Mouse (Mus musculus) intestine, embryonic 16.5 days (tissue): ENCODE results near the gene Selenoh. TPM values are rescaled to one million over a fixed set of nuclear protein-coding genes. Genes with fewer than 3 reads are reported as not detected.
"Not testable (repeated sequence)": the region's sequence is repeated elsewhere in the genome, so short reads cannot be mapped to it uniquely, and the experiment has no call there.

Experiments
- ATAC-seq: fragments of 200-750 bp; cut with Nextera tagmentation; 2 replicates; pipeline ENCODE4 v1.8.0; 2017; ENCODE audit warnings: moderate TSS enrichment, moderate library complexity
- H3K27ac ChIP-seq: fragments of 300-500 bp; sonication (generic); 2 replicates; pipeline ENCODE4 v1.5.1; 2014; ENCODE audit warnings: mild to moderate bottlenecking, low read length
- H3K27me3 ChIP-seq: fragments of 300-500 bp; sonication (generic); replicated peaks from 2 replicates; pipeline ENCODE4 v1.6.1; 2014; ENCODE audit warnings: low read length, control low read depth, mixed read lengths; ENCODE audit not compliant: control insufficient read depth, insufficient read depth
- H3K36me3 ChIP-seq: fragments of 300-500 bp; sonication (generic); 2 replicates; pipeline ENCODE4 v1.6.1; 2014; ENCODE audit warnings: low read length, control low read depth; ENCODE audit not compliant: control insufficient read depth, insufficient read depth
- H3K4me1 ChIP-seq: fragments of 300-500 bp; sonication (generic); 2 replicates; pipeline ENCODE4 v1.6.1; 2014; ENCODE audit warnings: low read length, control low read depth, mixed read lengths; ENCODE audit not compliant: control insufficient read depth, insufficient read depth
- H3K4me2 ChIP-seq: fragments of 300-500 bp; sonication (generic); 2 replicates; pipeline ENCODE4 v1.6.1; 2014; ENCODE audit warnings: low read depth, low read length, control low read depth
- H3K4me3 ChIP-seq: fragments of 300-500 bp; sonication (generic); 2 replicates; pipeline ENCODE4 v1.5.1; 2014; ENCODE audit warnings: mild to moderate bottlenecking, low read length
- H3K9ac ChIP-seq: fragments of 300-500 bp; sonication (generic); 2 replicates; pipeline ENCODE4 v1.6.1; 2014; ENCODE audit warnings: low read depth, low read length
- H3K9me3 ChIP-seq: fragments of 300-500 bp; sonication (generic); 2 replicates; pipeline ENCODE4 v1.6.1; 2016; ENCODE audit warnings: low read length, control low read depth; ENCODE audit not compliant: control insufficient read depth
- WGBS: fragments of 180-500 bp; shearing (Covaris S2); extraction: QIAGEN DNeasy Blood & Tissue Kit; methylation state at CpG from one replicate; pipeline ENCODE4 v1.1.7; 2014; 5-methylcytosine and 5-hydroxymethylcytosine counted together
- polyA plus RNA-seq: library from polyadenylated mRNA; unstranded; fragments of >200 nt; fragmentation: Nextera tagmentation; extraction: Ambion mirVana; gene quantifications from 2 replicates; pipeline ENCODE4 v1.2.1, GENCODE M21; 2015

The Selenoh gene
- polyA plus RNA-seq, 1 experiment from 2014 or later, result 206 TPM

DNA sequence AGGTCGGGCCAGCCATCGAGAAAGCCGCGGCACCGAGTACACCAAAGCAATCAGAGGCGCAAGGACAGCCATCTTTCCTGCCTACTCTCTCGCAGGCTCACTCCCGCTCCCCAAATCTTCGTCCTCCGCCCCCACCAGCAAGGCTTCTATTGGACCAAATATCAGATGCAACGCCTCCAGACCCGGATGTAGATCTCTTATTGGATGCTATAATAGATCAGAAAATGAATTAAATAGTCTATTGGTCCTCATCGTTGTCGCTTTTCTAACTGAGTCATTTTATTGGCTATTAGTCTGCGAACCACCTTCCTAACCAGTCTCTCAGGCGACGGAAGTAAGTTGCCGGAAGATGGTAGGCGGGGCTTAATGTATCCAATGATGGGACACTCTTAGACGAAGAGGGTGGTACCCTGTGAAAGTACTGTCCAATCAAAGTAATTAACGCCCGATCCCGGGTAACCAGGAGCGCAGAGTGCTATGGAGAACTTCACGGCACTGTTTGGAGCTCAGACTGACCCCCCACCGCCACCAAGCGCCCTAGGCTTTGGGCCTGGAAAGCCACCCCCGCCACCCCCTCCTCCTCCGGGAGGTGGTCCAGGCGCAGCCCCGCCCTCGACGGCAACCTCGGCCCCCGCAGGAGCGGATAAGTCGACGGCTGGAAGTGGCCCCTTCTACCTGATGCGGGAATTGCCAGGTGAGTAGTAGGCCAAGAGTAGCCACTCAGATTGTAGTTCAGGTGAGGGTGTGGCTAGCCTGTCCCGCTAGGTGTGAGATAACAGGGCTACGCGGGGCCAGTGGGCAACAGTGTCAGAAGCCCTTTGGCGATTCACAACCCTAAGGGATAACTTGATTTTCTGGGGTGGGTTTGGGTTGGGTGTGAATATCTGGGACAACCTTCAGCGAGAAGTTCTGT lies 7.7 kb upstream of the Selenoh start, which contains the start of the genes Gm28635 and Med19:
TSS of gene Gm28635 (minus strand) at position 74 of the 913 bp plus-strand sequence.
TSS of gene Med19 (plus strand) at position 435 of the 913 bp plus-strand sequence.
- peak within 1 kb of the TSS; percentile 92 for H3K27ac ChIP-seq
- no peaks in the 10 kb centered on the region for H3K9me3 ChIP-seq
- H3K27me3 ChIP-seq, result no peaks in the 10 kb centered on the region
- peak; percentile 99 for ATAC-seq
- H3K4me1 ChIP-seq, result peaks cover 15% of the 10 kb centered on the region
- H3K36me3 ChIP-seq, result no peaks in the 10 kb centered on the region
- peak within 1 kb of the TSS; percentile 94 for H3K9ac ChIP-seq
- WGBS, result under 1% methylated on average over 44 of the region's 44 CpGs
- peak within 1 kb of the TSS; percentile 92 for H3K4me3 ChIP-seq
- H3K4me2 ChIP-seq, result peak within 1 kb of the TSS; percentile 77

DNA sequence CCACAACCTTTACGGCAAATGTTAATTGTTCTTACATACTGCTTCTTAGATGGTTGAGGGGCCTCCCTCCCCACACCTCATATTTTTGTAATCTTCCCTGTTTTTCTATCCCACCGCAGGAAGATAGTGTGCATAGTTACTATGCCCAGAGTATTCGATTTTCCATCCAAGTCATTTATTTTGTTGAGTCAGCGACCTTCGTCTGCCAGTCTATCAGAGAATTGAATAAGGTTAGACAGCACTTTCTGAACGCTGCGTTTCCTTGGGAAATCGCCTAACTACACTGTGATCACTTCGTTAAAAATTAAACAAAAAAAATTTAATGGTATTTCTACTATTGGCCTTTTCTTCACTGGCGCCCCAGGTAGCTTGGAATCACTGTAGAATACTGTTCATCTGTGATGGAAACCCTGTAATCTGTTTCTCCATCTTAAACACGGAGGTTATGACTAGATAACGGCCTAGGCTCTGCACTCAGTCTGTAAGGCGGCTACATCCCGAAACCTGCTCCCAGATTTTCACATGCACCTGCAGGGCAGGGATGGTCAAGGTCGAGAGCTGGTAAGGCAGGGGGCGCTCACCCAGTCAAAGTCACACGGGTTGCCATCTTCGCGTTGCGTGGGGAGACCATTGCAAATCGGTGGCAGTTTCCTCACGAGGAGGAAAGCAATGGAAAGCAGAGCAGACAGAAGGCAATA lies 6.8 kb upstream of the Selenoh start:
- Histone ChIP-seq H3K36me3 (no peaks in the 10 kb centered on the region), H3K4me2 (peak overlapping the region; percentile 68), H3K27ac (peak overlapping the region; percentile 64; the same call in 1 of the 2 replicates), H3K27me3 (no peaks in the 10 kb centered on the region), H3K4me3 (peak overlapping the region; percentile 92), H3K9ac (peak overlapping the region; percentile 76), H3K9me3 (no peaks in the 10 kb centered on the region), H3K4me1 (peaks cover 12% of the 10 kb centered on the region)
- 7% methylated on average over 22 of the region's 22 CpGs for WGBS
- peak; percentile 66 for ATAC-seq

DNA sequence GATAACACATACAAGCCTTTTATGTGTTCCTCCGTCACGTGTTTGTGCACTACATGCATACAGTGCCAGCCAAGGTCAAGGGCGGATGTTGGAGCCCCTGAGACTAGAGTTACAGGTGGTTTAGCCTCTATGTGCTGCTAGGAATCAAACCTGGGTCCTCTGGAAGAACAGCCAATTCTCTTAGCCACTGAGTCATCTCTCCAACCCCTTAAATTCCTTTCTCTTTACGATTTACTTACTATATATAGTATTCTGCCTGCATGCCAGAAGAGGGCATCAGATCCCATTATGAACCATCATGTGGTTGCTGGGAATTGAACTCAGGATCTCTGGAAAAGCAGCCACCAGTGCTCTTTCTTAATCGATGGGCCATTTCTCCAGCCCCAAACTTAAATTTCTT lies 965 bp upstream of the Selenoh start:
- H3K4me2 ChIP-seq, H3K9ac ChIP-seq, H3K27ac ChIP-seq, ATAC-seq, H3K36me3 ChIP-seq, H3K4me1 ChIP-seq, H3K9me3 ChIP-seq, H3K27me3 ChIP-seq, H3K4me3 ChIP-seq: not testable (repeated sequence)
- WGBS, result 61% methylated on average over 4 of the region's 5 CpGs

DNA sequence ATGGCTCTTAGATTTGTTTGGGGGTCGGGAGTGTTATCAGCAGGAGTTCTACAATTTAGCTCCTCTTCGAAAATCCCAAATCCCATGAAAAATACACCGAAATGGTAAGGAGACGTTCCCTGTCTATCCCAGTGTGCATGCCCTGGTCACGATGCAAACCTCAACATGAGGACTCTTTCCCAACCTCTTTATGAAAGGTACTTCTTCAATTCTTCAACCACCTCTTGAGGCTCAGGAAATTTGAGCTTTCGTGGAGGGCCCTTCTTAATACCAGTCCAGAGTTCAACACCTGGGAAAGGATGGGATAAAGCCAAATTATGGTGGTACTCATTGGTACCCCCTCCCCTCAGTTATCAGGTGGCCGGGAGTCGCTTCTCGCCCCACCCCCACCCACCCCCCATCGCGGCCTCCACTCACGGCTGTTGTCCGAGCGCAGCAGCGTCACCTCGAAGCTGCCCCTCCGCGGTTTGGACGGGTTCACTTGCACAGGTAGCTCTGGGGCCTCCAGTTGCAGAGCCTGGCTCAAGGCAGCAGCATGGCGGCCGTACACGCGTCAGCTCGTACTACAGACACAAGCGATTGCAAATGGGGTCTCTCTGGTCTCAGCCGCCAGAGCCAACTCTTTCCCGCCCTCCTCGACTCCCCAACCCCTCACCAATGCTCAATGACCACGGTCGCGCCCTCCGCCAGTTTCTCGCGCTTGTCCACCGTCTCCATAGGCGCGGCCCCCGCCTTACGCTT lies 572 bp downstream of the Selenoh start:
- peak overlapping the region; percentile 92 for H3K27ac ChIP-seq
- no peaks in the 10 kb centered on the region for H3K36me3 ChIP-seq
- no peaks in the 10 kb centered on the region for H3K9me3 ChIP-seq
- peaks cover 8% of the 10 kb centered on the region for H3K4me1 ChIP-seq
- no peaks in the 10 kb centered on the region for H3K27me3 ChIP-seq
- peak; percentile 83 for ATAC-seq
- peak overlapping the region; percentile 71 for H3K4me2 ChIP-seq
- WGBS, result 2% methylated on average over 39 of the region's 39 CpGs
- H3K4me3 ChIP-seq, result peak overlapping the region; percentile 97
- H3K9ac ChIP-seq, result peak overlapping the region; percentile 98

DNA sequence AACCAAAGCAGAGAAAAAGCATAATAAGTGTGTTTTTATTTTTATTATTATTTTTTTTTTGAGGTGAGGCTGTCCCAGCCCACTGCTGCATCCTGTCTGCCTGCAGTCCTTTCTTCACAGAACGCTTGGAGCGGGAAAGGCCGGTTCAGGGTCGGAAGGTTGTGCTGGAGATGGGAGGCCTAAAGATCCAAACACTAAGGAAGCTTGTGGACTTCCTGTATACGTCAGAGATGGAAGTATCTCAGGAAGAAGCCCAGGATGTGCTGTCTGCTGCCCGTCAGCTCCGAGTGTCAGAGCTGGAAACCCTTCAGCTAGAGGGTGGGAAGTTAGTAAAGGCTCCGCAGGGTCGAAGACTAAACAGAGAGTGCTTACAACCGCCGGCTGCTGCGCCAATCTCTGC lies 4.5 kb downstream of the Selenoh start:
- H3K27me3 ChIP-seq, result no peaks in the 10 kb centered on the region
- no peaks in the 10 kb centered on the region for H3K9me3 ChIP-seq
- 50% methylated on average over 12 of the region's 12 CpGs for WGBS
- no peak overlapping the region for H3K27ac ChIP-seq
- H3K4me1 ChIP-seq, result peaks cover 8% of the 10 kb centered on the region
- H3K36me3 ChIP-seq, result no peaks in the 10 kb centered on the region
- no peak overlapping the region for H3K4me3 ChIP-seq
- H3K4me2 ChIP-seq, result no peak overlapping the region
- no peak for ATAC-seq
- H3K9ac ChIP-seq, result no peak overlapping the region

DNA sequence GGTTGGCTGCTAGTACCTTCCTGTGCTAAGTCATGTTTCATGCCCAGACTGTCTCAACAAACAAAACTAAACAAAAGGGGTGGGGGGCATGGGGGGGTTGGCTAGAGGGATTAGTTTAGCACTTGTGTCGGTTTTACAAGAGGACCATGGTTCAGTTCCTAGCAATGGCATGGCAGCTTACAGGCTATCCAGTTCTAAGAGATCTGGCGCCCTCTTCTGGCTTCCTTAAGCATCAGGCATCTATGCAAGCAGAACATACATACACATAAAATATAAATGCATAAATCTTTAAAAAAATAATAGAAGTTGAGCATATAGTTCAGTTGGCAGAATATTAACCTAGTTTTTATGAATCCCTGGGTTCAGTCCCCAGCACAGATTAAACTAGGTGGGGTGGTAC lies 7.7 kb downstream of the Selenoh start:
- H3K4me1 ChIP-seq, result no peaks in the 10 kb centered on the region
- H3K9ac ChIP-seq, result no peak overlapping the region
- no peaks in the 10 kb centered on the region for H3K27me3 ChIP-seq
- H3K4me2 ChIP-seq, result no peak overlapping the region
- no peak overlapping the region for H3K27ac ChIP-seq
- 33% methylated on average over 2 of the region's 2 CpGs for WGBS
- H3K9me3 ChIP-seq, result no peaks in the 10 kb centered on the region
- H3K36me3 ChIP-seq, result no peaks in the 10 kb centered on the region
- H3K4me3 ChIP-seq, result no peak overlapping the region
- ATAC-seq, result no peak

DNA sequence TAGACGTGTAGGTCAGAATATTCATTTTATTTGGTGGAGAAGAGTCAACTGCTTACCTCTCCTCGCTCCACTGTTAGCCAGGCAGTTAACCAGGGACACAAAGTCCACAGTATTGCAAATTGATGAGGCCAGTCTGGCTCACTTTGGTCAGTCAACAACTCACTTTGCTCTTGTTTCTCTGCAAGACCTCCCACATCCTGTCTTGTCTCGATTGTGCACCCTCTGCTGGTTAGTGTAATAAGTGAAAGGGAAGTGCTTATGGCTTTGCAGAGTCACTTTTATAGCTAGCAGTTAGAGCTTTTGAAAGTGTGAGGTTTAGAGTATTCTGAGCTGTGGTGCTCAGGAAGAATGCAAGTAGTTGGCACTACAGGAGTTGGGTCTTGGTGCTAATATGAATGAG lies 10.3 kb downstream of the Selenoh start:
- no peaks in the 10 kb centered on the region for H3K27me3 ChIP-seq
- 52% methylated on average over 3 of the region's 3 CpGs for WGBS
- H3K4me1 ChIP-seq, result no peaks in the 10 kb centered on the region
- H3K36me3 ChIP-seq, result no peaks in the 10 kb centered on the region
- no peak overlapping the region for H3K27ac ChIP-seq
- H3K9me3 ChIP-seq, result no peaks in the 10 kb centered on the region
- ATAC-seq, result peak; percentile 68
- no peak overlapping the region for H3K9ac ChIP-seq
- no peak overlapping the region for H3K4me3 ChIP-seq
- H3K4me2 ChIP-seq, result no peak overlapping the region

DNA sequence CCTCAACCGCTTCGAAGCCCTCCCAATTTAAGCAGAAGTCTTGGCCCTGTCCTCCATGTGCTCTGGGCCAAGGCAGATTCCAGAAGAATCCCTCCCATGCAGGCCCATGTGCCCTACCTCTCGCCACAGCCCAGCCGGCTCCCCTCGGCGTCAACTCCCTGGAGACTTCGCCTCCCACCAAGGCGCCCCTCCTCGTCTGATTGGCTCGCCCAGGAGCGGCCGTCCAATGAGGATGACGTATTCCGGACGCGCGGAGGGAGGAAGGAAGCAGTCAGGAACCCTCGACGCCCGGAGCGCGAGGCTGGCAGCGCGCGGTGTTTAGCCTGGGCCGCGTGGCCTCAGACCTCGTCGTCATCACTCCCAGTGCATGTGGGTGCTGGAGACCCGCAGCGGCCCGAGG lies 11.8 kb downstream of the Selenoh start, which contains the start of gene Btbd18:
TSS of gene Btbd18 (plus strand) at position 274 of the 400 bp plus-strand sequence.
- H3K9ac ChIP-seq, result no peak within 1 kb of the TSS
- H3K4me3 ChIP-seq, result no peak within 1 kb of the TSS
- H3K27me3 ChIP-seq, result no peaks in the 10 kb centered on the region
- H3K36me3 ChIP-seq, result no peaks in the 10 kb centered on the region
- ATAC-seq, result no peak
- H3K4me1 ChIP-seq, result no peaks in the 10 kb centered on the region
- no peak within 1 kb of the TSS for H3K4me2 ChIP-seq
- H3K9me3 ChIP-seq, result no peaks in the 10 kb centered on the region
- H3K27ac ChIP-seq, result no peak within 1 kb of the TSS
- 94% methylated on average over 32 of the region's 32 CpGs for WGBS

DNA sequence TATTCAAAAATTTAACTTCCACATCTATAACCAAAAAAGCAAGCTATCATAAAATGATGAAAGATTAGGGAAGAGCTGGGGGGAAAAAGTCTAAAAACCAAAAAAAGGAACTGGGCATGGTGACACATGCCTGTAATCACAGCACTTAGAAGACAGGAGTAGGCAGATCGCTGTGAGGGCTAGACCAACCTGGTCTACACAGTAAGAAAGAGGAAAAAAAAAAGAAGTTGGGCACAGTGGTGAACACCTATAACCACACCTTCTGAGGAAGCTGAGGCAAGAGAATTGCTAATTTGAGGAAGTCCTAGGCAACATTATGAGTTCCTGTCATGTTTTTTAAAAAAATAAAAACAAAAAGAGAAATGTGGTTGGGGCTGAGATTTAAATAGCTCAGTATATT lies 14.7 kb downstream of the Selenoh start:
- ATAC-seq, result no peak
- Histone ChIP-seq H3K4me3 (no peak overlapping the region), H3K27me3 (no peaks in the 10 kb centered on the region), H3K4me1 (no peaks in the 10 kb centered on the region), H3K9ac (no peak overlapping the region), H3K36me3 (no peaks in the 10 kb centered on the region), H3K9me3 (no peaks in the 10 kb centered on the region), H3K27ac (no peak overlapping the region), H3K4me2 (no peak overlapping the region)
- WGBS, result 69% methylated on average over 1 of the region's 1 CpGs
